Mouse (Mus musculus): ENCODE measurements around the gene Prss22.
A peak's percentile ranks its signal among the peaks of the same experiment; 100 is the strongest.

DNA sequence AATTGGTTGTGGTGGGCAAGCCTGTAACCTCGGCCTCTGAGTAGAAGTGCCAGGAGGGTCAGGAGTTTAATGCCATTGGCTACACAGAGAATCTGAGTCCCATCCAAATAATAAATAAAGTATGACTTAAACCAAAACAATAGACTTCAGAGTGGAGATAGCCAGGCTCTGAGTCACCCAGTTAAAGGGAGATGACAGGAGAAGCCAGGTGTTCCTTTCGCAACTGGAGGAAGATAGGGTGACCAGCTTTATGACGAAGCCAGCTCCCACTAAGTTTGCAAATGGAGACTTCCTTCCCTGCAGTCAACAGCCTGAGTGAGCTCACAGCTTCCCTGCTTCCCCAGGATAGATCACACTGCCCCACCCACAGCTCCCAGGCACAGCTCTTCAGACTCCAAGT, 18.4 kb downstream of the Prss22 start:
- no peak for TF ChIP-seq CTCF (IDR thresholded peaks at IDR 0.05; ENCODE audit: control insufficient read depth, insufficient read depth, insufficient read length)
- TF ChIP-seq MYOD1 (IDR thresholded peaks at IDR 0.05; ENCODE audit: control insufficient read depth, insufficient read length, low read depth) = peak; percentile 94
- peak; percentile 90 for TF ChIP-seq CEBPB (IDR thresholded peaks at IDR 0.05; ENCODE audit: low read depth)
- no peak for TF ChIP-seq MAX (IDR thresholded peaks at IDR 0.05)
- TF ChIP-seq FOSL1 (IDR thresholded peaks at IDR 0.05; ENCODE audit: insufficient read depth, low read length, poor library complexity, severe bottlenecking) = peak; percentile 53
- no peak for TF ChIP-seq USF1 (IDR thresholded peaks at IDR 0.05; ENCODE audit: low read depth)
